Mouse (Mus musculus): Measurements from ENCODE around the gene Psmd7. TPM values are rescaled to one million over a fixed set of nuclear protein-coding genes. Genes with fewer than 3 reads are reported as not detected.
"Not testable (repeated sequence)": the region's sequence is repeated elsewhere in the genome, so short reads cannot be mapped to it uniquely, and the experiment has no call there.

The Psmd7 gene
- polyA plus RNA-seq (2015; fragmentation: Nextera tagmentation; extraction: Ambion mirVana), result 223 and 227 TPM in 2 replicates

- H3K9me3 ChIP-seq (replicated peaks; ENCODE audit: control insufficient read depth, low read length), result no peaks in the 10 kb centered on the region
- peak within 1 kb of the TSS; percentile 68 for H3K4me2 ChIP-seq (ENCODE audit: low read depth, low read length)
- peaks cover 10% of the 10 kb centered on the region for H3K4me1 ChIP-seq (ENCODE audit: control insufficient read depth, insufficient read depth, low read length)
- 2% methylated on average over 65 of the region's 65 CpGs for WGBS
- peak within 1 kb of the TSS; percentile 81 for H3K4me3 ChIP-seq (replicated peaks; ENCODE audit: low read length)
- peak; percentile 96 for ATAC-seq (ENCODE audit: insufficient read depth, low FRiP score)
- H3K9ac ChIP-seq (ENCODE audit: low read length), result peak within 1 kb of the TSS; percentile 90
- H3K27ac ChIP-seq (ENCODE audit: low read length), result peak within 1 kb of the TSS; percentile 70
- H3K36me3 ChIP-seq (ENCODE audit: control insufficient read depth, insufficient read depth, low read length), result peaks cover 18% of the 10 kb centered on the region
- no peaks in the 10 kb centered on the region for H3K27me3 ChIP-seq (ENCODE audit: control insufficient read depth, insufficient read depth, low read length)
Observed at GRCm38 (mm10) chr8:107587995-107588780, at the start of gene Psmd7. Gene Psmd7, minus strand, starts transcription at chr8:107588464.

DNA sequence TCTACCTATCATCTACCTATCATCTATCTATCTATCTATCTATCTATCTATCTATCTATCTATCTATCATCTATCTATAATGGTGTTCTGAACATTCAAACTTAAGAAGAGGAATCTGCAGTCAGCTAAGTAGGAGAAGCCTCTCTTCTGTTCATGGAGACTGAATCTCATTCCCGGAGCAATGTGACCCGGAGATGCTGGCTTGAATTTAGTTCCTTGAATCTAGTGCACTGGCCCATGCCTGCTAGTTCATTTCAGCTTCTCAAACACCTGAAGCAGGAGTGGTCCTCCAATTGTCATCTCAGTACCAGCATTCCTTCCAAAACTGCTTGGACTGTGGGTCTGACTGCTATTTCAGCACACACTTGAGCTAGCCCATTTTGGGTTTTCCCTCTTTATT lies 45.5 kb upstream of the Psmd7 start:
- H3K9me3 ChIP-seq (replicated peaks; ENCODE audit: control insufficient read depth, low read length), result no peaks in the 10 kb centered on the region
- no peak overlapping the region for H3K4me2 ChIP-seq (ENCODE audit: low read depth, low read length)
- H3K36me3 ChIP-seq (ENCODE audit: control insufficient read depth, insufficient read depth, low read length), result no peaks in the 10 kb centered on the region
- no peaks in the 10 kb centered on the region for H3K4me1 ChIP-seq (ENCODE audit: control insufficient read depth, insufficient read depth, low read length)
- 97% methylated on average over 2 of the region's 2 CpGs for WGBS
- no peak for ATAC-seq (ENCODE audit: insufficient read depth, low FRiP score)
- H3K27ac ChIP-seq (ENCODE audit: low read length), result no peak overlapping the region
- H3K9ac ChIP-seq (ENCODE audit: low read length), result no peak overlapping the region
- no peak overlapping the region for H3K4me3 ChIP-seq (replicated peaks; ENCODE audit: low read length)
- no peaks in the 10 kb centered on the region for H3K27me3 ChIP-seq (ENCODE audit: control insufficient read depth, insufficient read depth, low read length)

DNA sequence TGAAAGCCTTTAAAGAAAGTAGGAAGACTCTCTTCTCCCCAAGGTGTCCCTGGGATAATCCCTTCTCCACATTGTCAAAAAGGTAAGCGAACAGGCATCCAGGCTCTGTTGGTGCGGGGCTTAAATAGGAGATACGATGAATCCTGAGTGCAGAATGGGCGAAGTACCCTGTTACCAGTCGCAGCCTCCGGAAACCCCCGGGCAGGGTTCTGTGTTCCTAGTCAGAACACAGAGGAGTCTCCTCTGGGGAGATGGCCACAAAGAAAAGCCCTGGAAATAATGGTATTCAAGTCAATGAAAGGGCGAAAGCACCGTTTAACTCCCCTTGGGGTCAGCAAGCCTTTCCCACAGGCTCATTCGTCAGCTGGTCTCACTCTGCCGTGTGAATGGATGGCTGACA lies 41.4 kb upstream of the Psmd7 start:
- H3K4me1 ChIP-seq (ENCODE audit: control insufficient read depth, insufficient read depth, low read length), result no peaks in the 10 kb centered on the region
- ATAC-seq (ENCODE audit: insufficient read depth, low FRiP score), result no peak
- no peak overlapping the region for H3K27ac ChIP-seq (ENCODE audit: low read length)
- H3K27me3 ChIP-seq (ENCODE audit: control insufficient read depth, insufficient read depth, low read length), result no peaks in the 10 kb centered on the region
- no peak overlapping the region for H3K4me2 ChIP-seq (ENCODE audit: low read depth, low read length)
- no peak overlapping the region for H3K9ac ChIP-seq (ENCODE audit: low read length)
- 80% methylated on average over 11 of the region's 11 CpGs for WGBS
- H3K9me3 ChIP-seq (replicated peaks; ENCODE audit: control insufficient read depth, low read length), result no peaks in the 10 kb centered on the region
- no peak overlapping the region for H3K4me3 ChIP-seq (replicated peaks; ENCODE audit: low read length)
- no peaks in the 10 kb centered on the region for H3K36me3 ChIP-seq (ENCODE audit: control insufficient read depth, insufficient read depth, low read length)

GRCm38 (mm10) chr8:107628501-107629149 lies 40.4 kb upstream of the Psmd7 start:
- H3K27ac ChIP-seq (ENCODE audit: low read length), result no peak overlapping the region

GRCm38 (mm10) chr8:107627881-107628280 lies 39.6 kb upstream of the Psmd7 start:
- Histone ChIP-seq H3K9ac (ENCODE audit: low read length) (no peak overlapping the region), H3K9me3 (replicated peaks; ENCODE audit: control insufficient read depth, low read length) (no peaks in the 10 kb centered on the region), H3K36me3 (ENCODE audit: control insufficient read depth, insufficient read depth, low read length) (no peaks in the 10 kb centered on the region), H3K4me1 (ENCODE audit: control insufficient read depth, insufficient read depth, low read length) (no peaks in the 10 kb centered on the region), H3K27me3 (ENCODE audit: control insufficient read depth, insufficient read depth, low read length) (no peaks in the 10 kb centered on the region), H3K4me3 (replicated peaks; ENCODE audit: low read length) (no peak overlapping the region), H3K27ac (ENCODE audit: low read length) (no peak overlapping the region), H3K4me2 (ENCODE audit: low read depth, low read length) (no peak overlapping the region)
- no peak for ATAC-seq (ENCODE audit: insufficient read depth, low FRiP score)
- 82% methylated on average over 9 of the region's 9 CpGs for WGBS

More at GRCm38 (mm10) chr8:107628501-107629149, 40.4 kb upstream of the Psmd7 start:
- Histone ChIP-seq H3K4me1 (ENCODE audit: control insufficient read depth, insufficient read depth, low read length) (no peaks in the 10 kb centered on the region), H3K36me3 (ENCODE audit: control insufficient read depth, insufficient read depth, low read length) (no peaks in the 10 kb centered on the region), H3K4me3 (replicated peaks; ENCODE audit: low read length) (no peak overlapping the region), H3K9ac (ENCODE audit: low read length) (no peak overlapping the region), H3K27me3 (ENCODE audit: control insufficient read depth, insufficient read depth, low read length) (no peaks in the 10 kb centered on the region), H3K4me2 (ENCODE audit: low read depth, low read length) (no peak overlapping the region), H3K9me3 (replicated peaks; ENCODE audit: control insufficient read depth, low read length) (no peaks in the 10 kb centered on the region)
- no peak for ATAC-seq (ENCODE audit: insufficient read depth, low FRiP score)
- 55% methylated on average over 8 of the region's 8 CpGs for WGBS

GRCm38 (mm10) chr8:107624301-107624700 lies 36.0 kb upstream of the Psmd7 start:
- H3K36me3 ChIP-seq (ENCODE audit: control insufficient read depth, insufficient read depth, low read length); H3K27ac ChIP-seq (ENCODE audit: low read length); ATAC-seq (ENCODE audit: insufficient read depth, low FRiP score); H3K27me3 ChIP-seq (ENCODE audit: control insufficient read depth, insufficient read depth, low read length); H3K4me1 ChIP-seq (ENCODE audit: control insufficient read depth, insufficient read depth, low read length); H3K9me3 ChIP-seq (replicated peaks; ENCODE audit: control insufficient read depth, low read length); H3K4me2 ChIP-seq (ENCODE audit: low read depth, low read length); H3K9ac ChIP-seq (ENCODE audit: low read length); H3K4me3 ChIP-seq (replicated peaks; ENCODE audit: low read length): not testable (repeated sequence)

- Histone ChIP-seq H3K4me2 (ENCODE audit: low read depth, low read length) (no peak overlapping the region), H3K9ac (ENCODE audit: low read length) (no peak overlapping the region), H3K27ac (ENCODE audit: low read length) (no peak overlapping the region), H3K4me3 (replicated peaks; ENCODE audit: low read length) (no peak overlapping the region), H3K27me3 (ENCODE audit: control insufficient read depth, insufficient read depth, low read length) (no peaks in the 10 kb centered on the region), H3K36me3 (ENCODE audit: control insufficient read depth, insufficient read depth, low read length) (no peaks in the 10 kb centered on the region), H3K4me1 (ENCODE audit: control insufficient read depth, insufficient read depth, low read length) (no peaks in the 10 kb centered on the region), H3K9me3 (replicated peaks; ENCODE audit: control insufficient read depth, low read length) (no peaks in the 10 kb centered on the region)
- ATAC-seq (ENCODE audit: insufficient read depth, low FRiP score), result no peak
- 83% methylated on average over 10 of the region's 10 CpGs for WGBS
Observed at GRCm38 (mm10) chr8:107621930-107622623, 33.8 kb upstream of the Psmd7 start.

GRCm38 (mm10) chr8:107621136-107621535 lies 32.9 kb upstream of the Psmd7 start:
- WGBS, result 58% methylated on average over 3 of the region's 3 CpGs
- Histone ChIP-seq H3K9me3 (replicated peaks; ENCODE audit: control insufficient read depth, low read length) (no peaks in the 10 kb centered on the region), H3K27ac (ENCODE audit: low read length) (no peak overlapping the region), H3K27me3 (ENCODE audit: control insufficient read depth, insufficient read depth, low read length) (no peaks in the 10 kb centered on the region), H3K4me3 (replicated peaks; ENCODE audit: low read length) (no peak overlapping the region), H3K36me3 (ENCODE audit: control insufficient read depth, insufficient read depth, low read length) (no peaks in the 10 kb centered on the region), H3K9ac (ENCODE audit: low read length) (no peak overlapping the region), H3K4me2 (ENCODE audit: low read depth, low read length) (no peak overlapping the region), H3K4me1 (ENCODE audit: control insufficient read depth, insufficient read depth, low read length) (no peaks in the 10 kb centered on the region)
- no peak for ATAC-seq (ENCODE audit: insufficient read depth, low FRiP score)

DNA sequence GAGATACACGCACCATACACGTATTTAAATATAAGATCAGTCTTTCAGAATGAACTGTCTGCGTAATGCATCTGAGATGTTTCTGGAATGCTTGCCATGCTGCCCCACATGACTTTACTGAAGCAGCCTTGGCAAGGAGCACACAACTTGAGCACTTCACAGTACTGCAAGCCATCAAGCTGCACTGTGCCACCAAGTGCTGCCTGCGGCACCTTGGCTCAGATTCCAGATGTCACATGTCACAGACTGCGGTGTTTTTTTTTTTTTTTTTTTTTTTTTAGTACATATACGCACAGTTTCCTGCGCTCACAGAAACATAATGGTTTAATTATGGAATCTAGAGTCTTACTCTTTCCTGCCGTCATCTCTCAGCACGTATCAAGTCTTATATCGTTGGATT lies 30.2 kb upstream of the Psmd7 start:
- H3K4me3 ChIP-seq (replicated peaks; ENCODE audit: low read length), result no peak overlapping the region
- no peak overlapping the region for H3K9ac ChIP-seq (ENCODE audit: low read length)
- H3K27me3 ChIP-seq (ENCODE audit: control insufficient read depth, insufficient read depth, low read length), result no peaks in the 10 kb centered on the region
- no peak for ATAC-seq (ENCODE audit: insufficient read depth, low FRiP score)
- H3K4me2 ChIP-seq (ENCODE audit: low read depth, low read length), result no peak overlapping the region
- H3K27ac ChIP-seq (ENCODE audit: low read length), result no peak overlapping the region
- H3K4me1 ChIP-seq (ENCODE audit: control insufficient read depth, insufficient read depth, low read length), result no peaks in the 10 kb centered on the region
- H3K36me3 ChIP-seq (ENCODE audit: control insufficient read depth, insufficient read depth, low read length), result no peaks in the 10 kb centered on the region
- WGBS, result 78% methylated on average over 10 of the region's 10 CpGs
- H3K9me3 ChIP-seq (replicated peaks; ENCODE audit: control insufficient read depth, low read length), result no peaks in the 10 kb centered on the region
